Mouse (Mus musculus) limb, embryonic 15.5 days (tissue): ENCODE results near the gene Plpp1. TPM values are rescaled to one million over a fixed set of nuclear protein-coding genes. Genes with fewer than 3 reads are reported as not detected.

Experiments used
- ATAC-seq: fragments of 200-750 bp; cut with Nextera tagmentation; 2 replicates; pipeline ENCODE4 v1.8.0; 2017; ENCODE audit warnings: low read depth, moderate TSS enrichment; ENCODE audit not compliant: insufficient number of reproducible peaks, low FRiP score, low TSS enrichment
- H3K27ac ChIP-seq: fragments of 300-500 bp; sonication (generic); 2 replicates; pipeline ENCODE4 v1.5.1; 2015; ENCODE audit warnings: moderate library complexity, mild to moderate bottlenecking, inconsistent platforms
- H3K27me3 ChIP-seq: fragments of 300-500 bp; sonication (generic); 2 replicates; pipeline ENCODE4 v1.6.1; 2015; ENCODE audit warnings: inconsistent platforms
- H3K36me3 ChIP-seq: fragments of 300-500 bp; sonication (generic); 2 replicates; pipeline ENCODE4 v1.6.1; 2015; ENCODE audit warnings: inconsistent platforms
- H3K4me1 ChIP-seq: fragments of 300-500 bp; sonication (generic); 2 replicates; pipeline ENCODE4 v1.6.1; 2015; ENCODE audit warnings: inconsistent platforms
- H3K4me2 ChIP-seq: fragments of 300-500 bp; sonication (generic); 2 replicates; pipeline ENCODE4 v1.6.1; 2015; ENCODE audit warnings: mild to moderate bottlenecking, inconsistent platforms
- H3K4me3 ChIP-seq: fragments of 300-500 bp; sonication (generic); 2 replicates; pipeline ENCODE4 v1.5.1; 2015; ENCODE audit warnings: mild to moderate bottlenecking, inconsistent platforms
- H3K9ac ChIP-seq: fragments of 300-500 bp; sonication (generic); 2 replicates; pipeline ENCODE4 v1.6.1; 2015; ENCODE audit warnings: inconsistent platforms
- H3K9me3 ChIP-seq: fragments of 300-500 bp; sonication (generic); 2 replicates; pipeline ENCODE4 v1.6.1; 2016; ENCODE audit warnings: inconsistent platforms
- WGBS: fragments of 180-500 bp; shearing (Covaris S2); methylation state at CpG from one replicate; pipeline ENCODE4 v1.1.7; 2015; 5-methylcytosine and 5-hydroxymethylcytosine counted together
- polyA plus RNA-seq: library from polyadenylated mRNA; unstranded; fragments of >200 nt; fragmentation: Nextera tagmentation; extraction: Ambion mirVana; gene quantifications from 2 replicates; pipeline ENCODE4 v1.2.1, GENCODE M21; 2015

Gene Plpp1
- polyA plus RNA-seq: 90.5 and 109 TPM in 2 replicates

- peak; percentile 95 for ATAC-seq
- Histone ChIP-seq H3K9ac (peak within 1 kb of the TSS; percentile 87), H3K4me3 (peak within 1 kb of the TSS; percentile 85), H3K4me1 (peaks cover 15% of the 10 kb centered on the region), H3K9me3 (no peaks in the 10 kb centered on the region), H3K36me3 (peaks cover 4% of the 10 kb centered on the region), H3K27me3 (no peaks in the 10 kb centered on the region), H3K4me2 (peak within 1 kb of the TSS; percentile 68), H3K27ac (peak within 1 kb of the TSS; percentile 98)
- 0% methylated on average over 81 of the region's 83 CpGs for WGBS
Observed at GRCm38 (mm10) chr13:112800597-112801380, at the start of gene Plpp1. Gene Plpp1, plus strand, starts transcription at chr13:112800792.

- no peak overlapping the region for H3K9ac ChIP-seq
- H3K27me3 ChIP-seq: no peaks in the 10 kb centered on the region
- H3K9me3 ChIP-seq: no peaks in the 10 kb centered on the region
- peak overlapping the region; percentile 28 for H3K4me2 ChIP-seq
- 19% methylated on average over 18 of the region's 18 CpGs for WGBS
- ATAC-seq: peak; percentile 62
- H3K4me3 ChIP-seq: no peak overlapping the region
- H3K36me3 ChIP-seq: no peaks in the 10 kb centered on the region
- peak overlapping the region; percentile 91 for H3K27ac ChIP-seq
- H3K4me1 ChIP-seq: peaks cover 52% of the 10 kb centered on the region
Observed at GRCm38 (mm10) chr13:112751454-112752308, 48.9 kb upstream of the Plpp1 start.

- H3K4me1 ChIP-seq: peaks cover 52% of the 10 kb centered on the region
- H3K27me3 ChIP-seq: no peaks in the 10 kb centered on the region
- peak overlapping the region; percentile 28; the same call in 1 of the 2 replicates for H3K4me2 ChIP-seq
- H3K9ac ChIP-seq: no peak overlapping the region
- H3K27ac ChIP-seq: peak overlapping the region; percentile 91
- H3K9me3 ChIP-seq: no peaks in the 10 kb centered on the region
- no peaks in the 10 kb centered on the region for H3K36me3 ChIP-seq
- peak; percentile 41; the same call in 1 of the 2 replicates for ATAC-seq
- WGBS: 40% methylated on average over 11 of the region's 11 CpGs
- H3K4me3 ChIP-seq: no peak overlapping the region
Observed at GRCm38 (mm10) chr13:112752309-112752975, 48.1 kb upstream of the Plpp1 start.

DNA sequence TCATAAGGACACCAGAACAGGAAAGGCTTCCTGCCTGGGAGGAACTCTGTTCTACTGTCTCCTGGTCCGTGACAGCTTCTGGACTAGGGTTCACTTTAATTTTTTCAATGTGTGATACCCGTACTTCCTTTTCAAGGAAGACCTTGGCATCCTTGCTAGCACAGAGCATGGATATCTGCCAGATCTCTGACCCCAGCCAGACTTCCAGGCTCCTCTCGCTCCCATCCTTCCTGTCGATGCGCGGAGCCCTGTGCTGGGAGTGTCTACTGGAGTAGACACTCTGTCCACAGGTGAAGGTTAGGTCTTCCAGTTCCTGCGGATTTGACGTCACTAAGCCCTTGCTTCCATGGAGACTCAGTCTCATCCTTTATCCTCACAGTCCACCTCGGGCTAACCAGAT lies 47.1 kb upstream of the Plpp1 start:
- H3K9me3 ChIP-seq: no peaks in the 10 kb centered on the region
- no peaks in the 10 kb centered on the region for H3K27me3 ChIP-seq
- H3K4me1 ChIP-seq: peaks cover 58% of the 10 kb centered on the region
- H3K4me2 ChIP-seq: no peak overlapping the region
- H3K36me3 ChIP-seq: no peaks in the 10 kb centered on the region
- WGBS: 78% methylated on average over 9 of the region's 9 CpGs
- H3K4me3 ChIP-seq: no peak overlapping the region
- no peak for ATAC-seq
- no peak overlapping the region for H3K9ac ChIP-seq
- H3K27ac ChIP-seq: peak overlapping the region; percentile 91; the same call in 1 of the 2 replicates

DNA sequence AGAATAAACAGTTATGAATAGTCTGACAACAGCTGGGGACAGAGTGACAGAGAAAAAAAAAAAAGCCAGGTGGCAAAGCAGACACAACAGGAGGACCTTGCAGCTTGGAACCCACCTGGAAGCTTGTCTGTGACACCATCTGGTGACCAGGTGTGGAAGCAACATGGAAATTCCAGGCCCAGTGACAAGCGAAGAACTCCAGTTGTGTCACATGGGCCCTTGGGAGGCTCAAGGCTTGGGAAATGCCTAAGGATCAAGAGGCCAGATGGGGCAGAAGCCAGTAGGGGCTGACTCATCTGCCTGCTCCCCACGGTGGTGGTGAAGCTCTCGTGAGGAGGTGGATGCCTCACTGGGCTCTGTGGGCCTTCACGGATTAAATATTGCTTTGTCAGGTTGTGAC lies 45.7 kb upstream of the Plpp1 start:
- Histone ChIP-seq H3K9ac (no peak overlapping the region), H3K27ac (peak overlapping the region; percentile 87), H3K27me3 (no peaks in the 10 kb centered on the region), H3K9me3 (no peaks in the 10 kb centered on the region), H3K4me2 (no peak overlapping the region), H3K4me3 (no peak overlapping the region), H3K36me3 (no peaks in the 10 kb centered on the region), H3K4me1 (peaks cover 72% of the 10 kb centered on the region)
- no peak for ATAC-seq
- 39% methylated on average over 4 of the region's 4 CpGs for WGBS

GRCm38 (mm10) chr13:112755507-112756010 lies 45.0 kb upstream of the Plpp1 start:
- Histone ChIP-seq H3K27ac (peak overlapping the region; percentile 87), H3K9me3 (no peaks in the 10 kb centered on the region), H3K27me3 (no peaks in the 10 kb centered on the region), H3K4me1 (peaks cover 74% of the 10 kb centered on the region), H3K4me2 (no peak overlapping the region), H3K9ac (no peak overlapping the region), H3K4me3 (no peak overlapping the region), H3K36me3 (no peaks in the 10 kb centered on the region)
- WGBS: 32% methylated on average over 11 of the region's 11 CpGs
- ATAC-seq: 0 out of 2 replicates have a peak, but pooled peaks have one; percentile 50

- peaks cover 65% of the 10 kb centered on the region for H3K4me1 ChIP-seq
Observed at GRCm38 (mm10) chr13:112757395-112757794, 43.2 kb upstream of the Plpp1 start.

DNA sequence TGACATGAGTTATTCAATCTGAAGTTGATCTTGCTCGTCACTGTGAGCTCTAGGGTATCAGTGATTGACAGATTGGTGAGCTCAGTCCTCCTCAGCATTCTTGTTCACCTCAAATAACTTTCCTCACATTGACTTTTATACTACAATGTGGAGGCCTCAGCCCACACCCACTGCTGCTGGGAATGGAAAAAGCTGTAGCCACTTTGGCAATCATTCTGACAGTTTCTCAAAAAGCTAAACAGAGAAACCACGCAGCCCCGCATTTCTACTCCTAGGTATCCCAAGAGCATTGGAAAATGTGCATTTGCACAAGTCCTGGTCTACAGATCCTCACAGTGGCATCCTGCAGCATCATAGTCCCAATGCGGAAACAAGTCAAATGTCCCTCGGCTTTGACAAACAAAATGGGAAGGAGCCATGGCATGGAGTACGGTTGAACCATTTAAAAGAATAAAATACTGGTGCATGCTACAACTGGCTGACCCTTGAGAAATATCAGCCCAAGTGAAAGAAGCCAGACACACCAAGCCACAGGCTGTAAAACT lies 42.0 kb upstream of the Plpp1 start:
- Histone ChIP-seq H3K4me2 (no peak overlapping the region), H3K27me3 (no peaks in the 10 kb centered on the region), H3K9ac (no peak overlapping the region), H3K27ac (peak overlapping the region; percentile 39; the same call in 1 of the 2 replicates), H3K36me3 (no peaks in the 10 kb centered on the region), H3K9me3 (no peaks in the 10 kb centered on the region), H3K4me1 (peaks cover 62% of the 10 kb centered on the region), H3K4me3 (no peak overlapping the region)
- ATAC-seq: no peak
- WGBS: 64% methylated on average over 6 of the region's 6 CpGs

More at GRCm38 (mm10) chr13:112757395-112757794, 43.2 kb upstream of the Plpp1 start:
- Histone ChIP-seq H3K36me3 (no peaks in the 10 kb centered on the region), H3K9me3 (no peaks in the 10 kb centered on the region), H3K4me3 (no peak overlapping the region), H3K9ac (no peak overlapping the region), H3K4me2 (no peak overlapping the region), H3K27ac (no peak overlapping the region; the same call in 1 of the 2 replicates), H3K27me3 (no peaks in the 10 kb centered on the region)
- 80% methylated on average over 9 of the region's 9 CpGs for WGBS
- ATAC-seq: no peak

- H3K27ac ChIP-seq: peak overlapping the region; percentile 18
Observed at GRCm38 (mm10) chr13:112759364-112759763, 41.2 kb upstream of the Plpp1 start.

GRCm38 (mm10) chr13:112759777-112760537 lies 40.6 kb upstream of the Plpp1 start:
- Histone ChIP-seq H3K4me2 (no peak overlapping the region), H3K36me3 (no peaks in the 10 kb centered on the region), H3K9ac (no peak overlapping the region), H3K4me3 (no peak overlapping the region), H3K27me3 (no peaks in the 10 kb centered on the region), H3K9me3 (no peaks in the 10 kb centered on the region), H3K4me1 (peaks cover 51% of the 10 kb centered on the region), H3K27ac (peak overlapping the region; percentile 18; the same call in 1 of the 2 replicates)
- peak; percentile 59; the same call in 1 of the 2 replicates for ATAC-seq
- 51% methylated on average over 15 of the region's 15 CpGs for WGBS

More at GRCm38 (mm10) chr13:112759364-112759763, 41.2 kb upstream of the Plpp1 start:
- no peaks in the 10 kb centered on the region for H3K9me3 ChIP-seq
- H3K27me3 ChIP-seq: no peaks in the 10 kb centered on the region
- H3K4me3 ChIP-seq: no peak overlapping the region
- no peak for ATAC-seq
- no peak overlapping the region for H3K4me2 ChIP-seq
- H3K4me1 ChIP-seq: peaks cover 57% of the 10 kb centered on the region
- WGBS: 60% methylated on average over 9 of the region's 9 CpGs
- H3K36me3 ChIP-seq: no peaks in the 10 kb centered on the region
- no peak overlapping the region for H3K9ac ChIP-seq
